Mouse (Mus musculus): ENCODE data around the gene Cd22. TPM values are rescaled to one million over a fixed set of nuclear protein-coding genes. Genes with fewer than 3 reads are reported as not detected.
"Not testable (repeated sequence)": the region's sequence is repeated elsewhere in the genome, so short reads cannot be mapped to it uniquely, and the experiment has no call there.

Cd22 gene
- polyA plus RNA-seq, 1 experiment from 2014 or later = 0.05 TPM

GRCm38 (mm10) chr7:30840306-30840705 is 39.8 kb downstream of the Cd22 start:
- DNase-seq (ENCODE audit: low spot score) = no peak
- 79% methylated on average over 3 of the region's 3 CpGs for WGBS

GRCm38 (mm10) chr7:30837277-30837676 is 42.9 kb downstream of the Cd22 start:
- Histone ChIP-seq H3K9me3 (ENCODE audit: control insufficient read depth, low read length) (no peaks in the 10 kb centered on the region), H3K4me3 (ENCODE audit: low read depth, low read length) (no peak overlapping the region), H3K4me2 (ENCODE audit: low read depth) (no peak overlapping the region), H3K27me3 (ENCODE audit: control insufficient read depth, insufficient read depth, low read length) (no peaks in the 10 kb centered on the region), H3K27ac (ENCODE audit: low read depth, low read length) (no peak overlapping the region), H3K9ac (ENCODE audit: low read length) (no peak overlapping the region), H3K4me1 (ENCODE audit: control insufficient read depth, insufficient read depth, low read length) (no peaks in the 10 kb centered on the region), H3K36me3 (ENCODE audit: control insufficient read depth, insufficient read depth, low read length) (no peaks in the 10 kb centered on the region)
- ATAC-seq (ENCODE audit: insufficient read depth, low FRiP score, low TSS enrichment) = no peak
- DNase-seq (ENCODE audit: low spot score) = no peak

More at GRCm38 (mm10) chr7:30840306-30840705, 39.8 kb downstream of the Cd22 start:
- Histone ChIP-seq H3K4me3 (ENCODE audit: low read depth, low read length) (no peak overlapping the region), H3K4me2 (ENCODE audit: low read depth) (no peak overlapping the region), H3K36me3 (ENCODE audit: control insufficient read depth, insufficient read depth, low read length) (no peaks in the 10 kb centered on the region), H3K9me3 (ENCODE audit: control insufficient read depth, low read length) (no peaks in the 10 kb centered on the region), H3K27me3 (ENCODE audit: control insufficient read depth, insufficient read depth, low read length) (no peaks in the 10 kb centered on the region), H3K27ac (ENCODE audit: low read depth, low read length) (no peak overlapping the region), H3K9ac (ENCODE audit: low read length) (no peak overlapping the region), H3K4me1 (ENCODE audit: control insufficient read depth, insufficient read depth, low read length) (peaks cover 7% of the 10 kb centered on the region; the same call in 1 of the 2 replicates)
- no peak for ATAC-seq (ENCODE audit: insufficient read depth, low FRiP score, low TSS enrichment)

- H3K9me3 ChIP-seq (ENCODE audit: control insufficient read depth, low read length); H3K4me1 ChIP-seq (ENCODE audit: control insufficient read depth, insufficient read depth, low read length); DNase-seq (ENCODE audit: low spot score); H3K36me3 ChIP-seq (ENCODE audit: control insufficient read depth, insufficient read depth, low read length); H3K9ac ChIP-seq (ENCODE audit: low read length); ATAC-seq (ENCODE audit: insufficient read depth, low FRiP score, low TSS enrichment); H3K27me3 ChIP-seq (ENCODE audit: control insufficient read depth, insufficient read depth, low read length); H3K4me2 ChIP-seq (ENCODE audit: low read depth); H3K4me3 ChIP-seq (ENCODE audit: low read depth, low read length); H3K27ac ChIP-seq (ENCODE audit: low read depth, low read length): not testable (repeated sequence)
- WGBS = 48% methylated on average over 9 of the region's 11 CpGs
These were observed 47.5 kb downstream of the Cd22 start for GRCm38 (mm10) chr7:30832684-30833083.

DNA sequence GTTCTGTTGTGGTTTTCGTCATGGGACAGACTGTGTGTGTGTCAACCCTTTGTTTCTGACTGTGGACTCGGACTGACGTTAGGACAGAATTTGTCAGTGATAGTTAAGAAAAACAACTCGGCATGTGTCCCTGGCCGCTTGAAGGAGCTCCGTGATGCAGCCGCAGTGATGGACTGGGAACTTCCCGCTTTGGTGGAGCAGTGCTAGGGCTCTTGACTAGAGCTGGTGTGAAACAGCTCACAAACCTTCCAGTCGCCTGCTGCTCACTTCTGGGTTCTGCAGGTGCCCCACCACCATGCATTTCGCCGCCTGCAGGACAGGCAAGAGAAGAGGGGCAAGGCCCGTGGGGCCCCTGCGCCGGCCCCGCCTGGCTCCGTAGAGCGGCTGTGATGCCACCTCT is 47.9 kb downstream of the Cd22 start:
- Histone ChIP-seq H3K4me1 (ENCODE audit: control insufficient read depth, insufficient read depth, low read length) (no peaks in the 10 kb centered on the region), H3K9ac (ENCODE audit: low read length) (no peak overlapping the region), H3K27me3 (ENCODE audit: control insufficient read depth, insufficient read depth, low read length) (no peaks in the 10 kb centered on the region), H3K9me3 (ENCODE audit: control insufficient read depth, low read length) (no peaks in the 10 kb centered on the region), H3K4me2 (ENCODE audit: low read depth) (no peak overlapping the region), H3K4me3 (ENCODE audit: low read depth, low read length) (no peak overlapping the region), H3K27ac (ENCODE audit: low read depth, low read length) (no peak overlapping the region), H3K36me3 (ENCODE audit: control insufficient read depth, insufficient read depth, low read length) (no peaks in the 10 kb centered on the region)
- WGBS = 65% methylated on average over 15 of the region's 17 CpGs
- no peak for ATAC-seq (ENCODE audit: insufficient read depth, low FRiP score, low TSS enrichment)
- no peak for DNase-seq (ENCODE audit: low spot score)

DNA sequence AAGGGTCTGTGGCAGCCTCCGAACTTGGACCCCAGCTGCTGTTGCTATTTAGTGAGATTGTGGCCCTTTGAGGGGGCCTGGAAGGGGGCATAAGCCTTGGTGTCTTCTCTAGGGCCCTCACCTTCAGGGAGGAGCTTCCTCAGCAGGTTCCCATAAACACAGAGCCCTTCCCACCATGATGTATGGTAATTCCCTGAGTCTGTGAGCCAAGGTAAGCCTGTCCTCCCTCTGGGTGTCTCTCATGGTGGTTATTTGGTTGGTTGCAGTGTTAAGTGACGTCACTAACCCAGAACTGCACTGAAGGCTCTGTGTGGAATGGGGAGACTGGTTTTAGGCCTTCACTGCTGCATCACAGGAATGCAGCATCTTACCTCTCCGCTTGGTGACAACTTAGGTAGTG is 50.7 kb downstream of the Cd22 start:
- H3K36me3 ChIP-seq (ENCODE audit: control insufficient read depth, insufficient read depth, low read length) = no peaks in the 10 kb centered on the region
- no peak overlapping the region for H3K27ac ChIP-seq (ENCODE audit: low read depth, low read length)
- no peak overlapping the region for H3K4me2 ChIP-seq (ENCODE audit: low read depth)
- DNase-seq (ENCODE audit: low spot score) = no peak
- no peaks in the 10 kb centered on the region for H3K27me3 ChIP-seq (ENCODE audit: control insufficient read depth, insufficient read depth, low read length)
- no peaks in the 10 kb centered on the region for H3K4me1 ChIP-seq (ENCODE audit: control insufficient read depth, insufficient read depth, low read length)
- H3K9me3 ChIP-seq (ENCODE audit: control insufficient read depth, low read length) = no peaks in the 10 kb centered on the region
- 80% methylated on average over 3 of the region's 3 CpGs for WGBS
- no peak overlapping the region for H3K9ac ChIP-seq (ENCODE audit: low read length)
- H3K4me3 ChIP-seq (ENCODE audit: low read depth, low read length) = no peak overlapping the region
- no peak for ATAC-seq (ENCODE audit: insufficient read depth, low FRiP score, low TSS enrichment)

DNA sequence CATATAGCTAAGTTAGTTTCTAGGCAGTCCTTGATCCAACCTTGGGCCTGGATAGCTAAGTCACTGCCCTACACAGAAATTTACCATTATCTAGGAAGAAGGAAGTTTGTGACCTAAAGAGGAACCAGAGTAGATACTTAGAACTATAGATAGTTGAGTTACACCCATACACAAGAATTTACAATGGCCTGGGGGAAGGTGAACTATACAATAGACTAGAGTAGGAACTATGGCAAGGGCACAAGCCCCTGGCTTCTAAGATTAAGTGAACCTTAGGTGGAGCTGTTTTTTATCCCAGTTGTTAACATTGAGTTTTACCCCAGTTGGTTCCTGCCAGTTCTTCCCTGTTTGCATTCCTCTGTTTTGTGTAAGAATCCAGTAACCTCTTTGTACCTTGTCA is 51.3 kb downstream of the Cd22 start:
- H3K27ac ChIP-seq (ENCODE audit: low read depth, low read length); H3K9ac ChIP-seq (ENCODE audit: low read length); ATAC-seq (ENCODE audit: insufficient read depth, low FRiP score, low TSS enrichment); H3K4me1 ChIP-seq (ENCODE audit: control insufficient read depth, insufficient read depth, low read length); H3K9me3 ChIP-seq (ENCODE audit: control insufficient read depth, low read length); H3K4me3 ChIP-seq (ENCODE audit: low read depth, low read length); H3K4me2 ChIP-seq (ENCODE audit: low read depth); DNase-seq (ENCODE audit: low spot score); H3K36me3 ChIP-seq (ENCODE audit: control insufficient read depth, insufficient read depth, low read length); H3K27me3 ChIP-seq (ENCODE audit: control insufficient read depth, insufficient read depth, low read length): not testable (repeated sequence)

DNA sequence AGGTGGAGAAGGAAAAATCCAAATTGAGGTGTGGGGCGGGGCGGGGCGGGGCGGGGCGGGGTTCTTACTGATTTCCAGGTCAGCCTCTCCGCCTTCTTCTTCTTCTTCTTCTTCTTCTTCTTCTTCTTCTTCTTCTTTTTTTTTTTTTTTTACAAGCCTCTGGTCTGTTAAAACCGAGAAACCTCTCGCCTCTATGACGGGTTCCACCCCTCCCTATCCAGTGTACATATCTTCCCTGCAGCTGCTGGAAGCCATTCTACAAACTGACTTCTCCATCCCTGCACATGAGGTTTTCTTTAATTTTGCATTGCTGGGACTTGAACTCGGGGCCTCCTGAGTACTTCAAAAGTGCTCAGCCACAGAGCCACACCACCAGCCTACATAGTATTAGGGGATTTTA is 53.5 kb downstream of the Cd22 start:
- no peaks in the 10 kb centered on the region for H3K9me3 ChIP-seq (ENCODE audit: control insufficient read depth, low read length)
- H3K36me3 ChIP-seq (ENCODE audit: control insufficient read depth, insufficient read depth, low read length) = no peaks in the 10 kb centered on the region
- ATAC-seq (ENCODE audit: insufficient read depth, low FRiP score, low TSS enrichment) = no peak
- no peak overlapping the region for H3K4me2 ChIP-seq (ENCODE audit: low read depth)
- no peaks in the 10 kb centered on the region for H3K4me1 ChIP-seq (ENCODE audit: control insufficient read depth, insufficient read depth, low read length)
- no peaks in the 10 kb centered on the region for H3K27me3 ChIP-seq (ENCODE audit: control insufficient read depth, insufficient read depth, low read length)
- 85% methylated on average over 10 of the region's 10 CpGs for WGBS
- no peak overlapping the region for H3K4me3 ChIP-seq (ENCODE audit: low read depth, low read length)
- no peak for DNase-seq (ENCODE audit: low spot score)
- H3K9ac ChIP-seq (ENCODE audit: low read length) = no peak overlapping the region
- no peak overlapping the region for H3K27ac ChIP-seq (ENCODE audit: low read depth, low read length)

- Histone ChIP-seq H3K36me3 (ENCODE audit: control insufficient read depth, insufficient read depth, low read length) (no peaks in the 10 kb centered on the region), H3K4me2 (ENCODE audit: low read depth) (no peak overlapping the region), H3K4me3 (ENCODE audit: low read depth, low read length) (no peak overlapping the region), H3K9ac (ENCODE audit: low read length) (no peak overlapping the region), H3K4me1 (ENCODE audit: control insufficient read depth, insufficient read depth, low read length) (no peaks in the 10 kb centered on the region), H3K9me3 (ENCODE audit: control insufficient read depth, low read length) (no peaks in the 10 kb centered on the region), H3K27ac (ENCODE audit: low read depth, low read length) (no peak overlapping the region), H3K27me3 (ENCODE audit: control insufficient read depth, insufficient read depth, low read length) (no peaks in the 10 kb centered on the region)
- DNase-seq (ENCODE audit: low spot score) (no peak), ATAC-seq (ENCODE audit: insufficient read depth, low FRiP score, low TSS enrichment) (no peak)
- WGBS = 97% methylated on average over 3 of the region's 3 CpGs
These were observed 55.8 kb downstream of the Cd22 start for GRCm38 (mm10) chr7:30824306-30824705.

DNA sequence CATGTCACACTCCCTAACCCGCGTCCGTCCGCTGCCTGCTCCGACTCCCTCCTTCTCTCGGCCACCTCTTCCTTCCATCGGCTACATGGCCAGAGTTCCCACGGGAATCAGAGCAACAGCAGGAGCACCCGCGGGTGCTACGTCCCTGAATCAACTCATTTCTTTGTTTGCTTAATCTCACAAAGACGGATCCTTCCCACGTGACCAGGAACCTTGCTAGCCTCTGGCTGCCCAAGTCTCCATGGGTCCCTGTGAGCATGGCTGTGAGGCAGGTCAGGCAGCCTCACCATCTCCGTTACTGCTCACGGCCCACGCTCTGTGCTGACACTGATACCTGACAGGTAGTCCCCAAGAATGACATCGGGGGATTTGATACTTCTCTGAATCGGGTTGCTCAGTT is 56.5 kb downstream of the Cd22 start, which contains the start of gene Ffar2:
Gene Ffar2 (minus strand): TSS at position 101 of the 400 bp plus-strand sequence.
- no peak for DNase-seq (ENCODE audit: low spot score)
- H3K27ac ChIP-seq (ENCODE audit: low read depth, low read length) = no peak within 1 kb of the TSS
- WGBS = 91% methylated on average over 18 of the region's 18 CpGs
- H3K4me1 ChIP-seq (ENCODE audit: control insufficient read depth, insufficient read depth, low read length) = no peaks in the 10 kb centered on the region
- H3K4me3 ChIP-seq (ENCODE audit: low read depth, low read length) = no peak within 1 kb of the TSS
- ATAC-seq (ENCODE audit: insufficient read depth, low FRiP score, low TSS enrichment) = no peak
- no peak within 1 kb of the TSS for H3K4me2 ChIP-seq (ENCODE audit: low read depth)
- H3K36me3 ChIP-seq (ENCODE audit: control insufficient read depth, insufficient read depth, low read length) = no peaks in the 10 kb centered on the region
- H3K27me3 ChIP-seq (ENCODE audit: control insufficient read depth, insufficient read depth, low read length) = no peaks in the 10 kb centered on the region
- H3K9me3 ChIP-seq (ENCODE audit: control insufficient read depth, low read length) = no peaks in the 10 kb centered on the region
- H3K9ac ChIP-seq (ENCODE audit: low read length) = no peak within 1 kb of the TSS

All from neural tube, embryonic 11.5 days (tissue).